In the genomic region with DNA sequence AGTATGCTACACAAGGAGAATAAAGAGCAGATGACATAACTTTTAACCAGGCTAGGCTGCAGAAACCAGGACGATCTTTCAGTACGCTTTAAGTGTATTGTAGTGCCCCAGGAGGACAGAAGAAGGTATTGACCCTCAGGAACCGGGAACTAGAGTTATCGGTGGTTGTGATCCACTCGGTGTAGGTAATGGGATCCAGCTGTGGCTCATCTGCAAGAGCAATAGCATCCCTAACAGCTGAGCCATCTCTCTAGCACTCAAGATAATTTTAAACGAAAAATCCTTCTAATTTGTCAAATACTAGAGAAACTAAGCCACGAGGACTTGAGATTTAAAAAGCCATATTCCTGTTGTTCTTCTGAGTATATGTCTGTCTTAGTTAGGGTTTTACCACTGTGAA, we compare ENCODE assay signal across 22 mouse cellular contexts.
"Had no signal": no experiment of that assay in that cellular context is flagged by ENCODE, and none has a peak within 500 bp of the region (broad histone marks: within the 10 kb centered on the region; RNA-seq: fewer than 3 reads in every experiment).

No protein-coding gene starts in this region.

- H3K9ac ChIP-seq: intestine, embryonic 15.5 days; kidney, embryonic 15.5 days; limb, embryonic 12.5 days; limb, embryonic 15.5 days; liver, embryonic 14.5 days; liver, postnatal 0 days; midbrain, embryonic 15.5 days; neural tube, embryonic 12.5 days; neural tube, embryonic 15.5 days had no signal

- DNase-seq: kidney, adult 11 months; kidney, adult 8-10 months; kidney, postnatal 10 days; kidney, postnatal 36 days; left cerebral cortex, postnatal 4 days; liver, postnatal 0 days; right cerebral cortex, adult 18-20 months; right cerebral cortex, postnatal 14 days; right cerebral cortex, postnatal 4 days; thymus, adult 18-20 months; thymus, postnatal 36 days had no signal

- H3K4me3 ChIP-seq: intestine, embryonic 15.5 days; kidney, embryonic 15.5 days; limb, embryonic 12.5 days; limb, embryonic 15.5 days; midbrain, embryonic 15.5 days; neural tube, embryonic 12.5 days; neural tube, embryonic 15.5 days had no signal

- H3K27me3 ChIP-seq: intestine, embryonic 15.5 days; kidney, embryonic 15.5 days; limb, embryonic 12.5 days; limb, embryonic 15.5 days; midbrain, embryonic 15.5 days; neural tube, embryonic 12.5 days; neural tube, embryonic 15.5 days had no signal

- H3K4me2 ChIP-seq: intestine, embryonic 15.5 days; kidney, embryonic 15.5 days; limb, embryonic 12.5 days; limb, embryonic 15.5 days; liver, embryonic 11.5 days; midbrain, embryonic 11.5 days; midbrain, embryonic 15.5 days; neural tube, embryonic 12.5 days; neural tube, embryonic 15.5 days had no signal

- H3K4me1 ChIP-seq: intestine, embryonic 15.5 days; kidney, embryonic 15.5 days; limb, embryonic 15.5 days; midbrain, embryonic 15.5 days; neural tube, embryonic 12.5 days; neural tube, embryonic 15.5 days had no signal

- H3K9me3 ChIP-seq: intestine, embryonic 15.5 days; kidney, embryonic 15.5 days; limb, embryonic 12.5 days; limb, embryonic 15.5 days; midbrain, embryonic 15.5 days; neural tube, embryonic 15.5 days had no signal

- ATAC-seq: intestine, embryonic 15.5 days; liver, postnatal 0 days; midbrain, embryonic 15.5 days had no signal

- H3K36me3 ChIP-seq: intestine, embryonic 15.5 days; kidney, embryonic 15.5 days; limb, embryonic 12.5 days; limb, embryonic 15.5 days; midbrain, embryonic 15.5 days; neural tube, embryonic 12.5 days; neural tube, embryonic 15.5 days had no signal

- H3K27ac ChIP-seq: intestine, embryonic 15.5 days; kidney, embryonic 15.5 days; limb, embryonic 12.5 days; limb, embryonic 15.5 days; liver, embryonic 14.5 days; midbrain, embryonic 15.5 days; neural tube, embryonic 12.5 days; neural tube, embryonic 15.5 days; stomach, postnatal 0 days had no signal
